Mouse (Mus musculus) MEL (cell line): ENCODE data around the gene Mcm3. TPM values are rescaled to one million over a fixed set of nuclear protein-coding genes. Genes with fewer than 3 reads are reported as not detected.

Experiments used
- DNase-seq: peaks from one replicate; pipeline ENCODE4 v3.0.0; 2011; ENCODE audit warnings: low read depth, low spot score
- H3K27ac ChIP-seq: 2 replicates; pipeline ENCODE4 v1.5.1; 2012; ENCODE audit warnings: low read depth, mild to moderate bottlenecking, control low read depth, low read length, moderate library complexity; ENCODE audit not compliant: control insufficient read depth
- H3K27me3 ChIP-seq, 2 experiments: fragments of 150-350 bp in 1 of 2; sonication (generic) in 1 of 2; 2 replicates each; pipeline ENCODE4 v1.6.1; 2012; ENCODE audit warnings: low read length in 2 of 2, mild to moderate bottlenecking in 2 of 2, improper control_type of control experiment in 1 of 2, moderate library complexity in 1 of 2; ENCODE audit not compliant: insufficient read depth in 2 of 2, control insufficient read depth in 1 of 2
- H3K36me3 ChIP-seq, 2 experiments: 2 replicates each; pipeline ENCODE4 v1.6.1; 2012 to 2014; ENCODE audit warnings: low read length in 2 of 2, improper control_type of control experiment in 1 of 2, inconsistent platforms in 1 of 2, mild to moderate bottlenecking in 1 of 2; ENCODE audit not compliant: insufficient read depth in 2 of 2, control insufficient read depth in 1 of 2
- H3K4me1 ChIP-seq, 2 experiments: fragments of 150-350 bp in 1 of 2; sonication (generic) in 1 of 2; 2 replicates each; pipeline ENCODE4 v1.6.1; 2012; ENCODE audit warnings: low read length in 2 of 2, improper control_type of control experiment in 1 of 2, mild to moderate bottlenecking in 1 of 2; ENCODE audit not compliant: insufficient read depth in 2 of 2, control insufficient read depth in 1 of 2
- H3K4me3 ChIP-seq, 2 experiments: fragments of 150-350 bp in 1 of 2; sonication (generic) in 1 of 2; 2 replicates each; pipeline ENCODE4 v1.5.1; 2012; ENCODE audit warnings: low read depth in 2 of 2, low read length in 2 of 2, mild to moderate bottlenecking in 2 of 2, moderate library complexity in 2 of 2, control low read depth in 1 of 2, improper control_type of control experiment in 1 of 2; ENCODE audit not compliant: control insufficient read depth in 1 of 2, insufficient read depth in 1 of 2
- H3K79me2 ChIP-seq: 2 replicates; pipeline ENCODE4 v1.6.1; 2012; ENCODE audit warnings: mild to moderate bottlenecking, low read length, moderate library complexity; ENCODE audit not compliant: control insufficient read depth, poor library complexity, insufficient read depth
- H3K9ac ChIP-seq: 2 replicates; pipeline ENCODE4 v1.6.1; 2012; ENCODE audit warnings: low read depth, mild to moderate bottlenecking, control low read depth, low read length, moderate library complexity; ENCODE audit not compliant: control insufficient read depth, poor library complexity, severe bottlenecking
- H3K9me3 ChIP-seq: fragments of 150-350 bp; sonication (generic); replicated peaks from 2 replicates; pipeline ENCODE4 v1.6.1; 2012; ENCODE audit warnings: mild to moderate bottlenecking, low read length, improper control_type of control experiment, moderate library complexity; ENCODE audit not compliant: insufficient read depth
- CHD2 ChIP-seq: IDR thresholded peaks from 2 replicates; pipeline ENCODE4 v1.6.1; 2011; ENCODE audit warnings: low read length, improper control_type of control experiment
- ELF1 ChIP-seq: IDR thresholded peaks from 2 replicates; pipeline ENCODE4 v1.6.1; 2014; ENCODE audit warnings: low read depth, mild to moderate bottlenecking, inconsistent platforms, low read length, improper control_type of control experiment, moderate library complexity
- EP300 ChIP-seq, 2 experiments: IDR thresholded peaks; 2 replicates each; pipeline ENCODE4 v1.6.1; 2011; ENCODE audit warnings: improper control_type of control experiment in 2 of 2, low read length in 2 of 2, low read depth in 1 of 2, mild to moderate bottlenecking in 1 of 2
- GABPA ChIP-seq: IDR thresholded peaks from 2 replicates; pipeline ENCODE4 v1.6.1; 2012; ENCODE audit warnings: low read depth, mild to moderate bottlenecking, inconsistent platforms, low read length, improper control_type of control experiment, moderate library complexity
- MYC ChIP-seq: IDR thresholded peaks from 2 replicates; pipeline ENCODE4 v1.6.1; 2011; ENCODE audit warnings: low read depth, mild to moderate bottlenecking, low read length, improper control_type of control experiment, moderate library complexity
- POLR2A ChIP-seq, 2 experiments: IDR thresholded peaks; 2 replicates each; pipeline ENCODE4 v1.6.1; 2011 to 2012; ENCODE audit warnings: low read length in 2 of 2, mild to moderate bottlenecking in 2 of 2, control low read depth in 1 of 2, improper control_type of control experiment in 1 of 2, low read depth in 1 of 2, moderate library complexity in 1 of 2; ENCODE audit not compliant: control insufficient read depth in 1 of 2, insufficient read depth in 1 of 2, poor library complexity in 1 of 2
- RAD21 ChIP-seq: IDR thresholded peaks from 2 replicates; pipeline ENCODE4 v1.6.1; 2011; ENCODE audit warnings: mild to moderate bottlenecking, low read depth, low read length, improper control_type of control experiment
- SIN3A ChIP-seq: IDR thresholded peaks from 2 replicates; pipeline ENCODE4 v1.6.1; 2012; ENCODE audit warnings: low read length, improper control_type of control experiment, inconsistent platforms
- TAL1 ChIP-seq: IDR thresholded peaks from 2 replicates; pipeline ENCODE4 v1.6.1; 2012; ENCODE audit warnings: mild to moderate bottlenecking, inconsistent platforms, low read length, moderate library complexity, mixed read lengths
- ZC3H11A ChIP-seq: IDR thresholded peaks from 2 replicates; pipeline ENCODE4 v1.6.1; 2012; ENCODE audit warnings: low read depth, mild to moderate bottlenecking, inconsistent platforms, low read length, improper control_type of control experiment
- ZKSCAN1 ChIP-seq: IDR thresholded peaks from 2 replicates; pipeline ENCODE4 v1.6.1; 2012; ENCODE audit warnings: low read depth, mild to moderate bottlenecking, inconsistent platforms, low read length, improper control_type of control experiment, moderate library complexity
- polyA plus RNA-seq, 2 experiments: library from polyadenylated mRNA; stranded (reverse) in 1 of 2; unstranded in 1 of 2; fragments of >175 nt in 1 of 2; fragments of >200 nt in 1 of 2; gene quantifications; 2 replicates each; pipeline versions ENCODE4 v1.2.1 to v1.2.4; 2012; ENCODE audit warnings: low replicate concordance in 2 of 2, low read depth in 1 of 2; ENCODE audit not compliant: insufficient read length in 2 of 2, insufficient read depth in 1 of 2, missing spikeins in 1 of 2
- total RNA-seq: library from RNA; depleted of rRNA; stranded (reverse); fragments of 300-350 nt; gene quantifications from 2 replicates; pipeline ENCODE4 v1.2.3, GENCODE M21; 2012

The Mcm3 gene
- total and polyA plus RNA-seq, 3 experiments, result 189 to 267 (median 204) TPM

GRCm38 (mm10) chr1:20861865-20862264 is 41.8 kb upstream of the Mcm3 start:
- TF ChIP-seq ZKSCAN1 (no peak), ZC3H11A (no peak), GABPA (no peak)
- TF ChIP-seq, all 39 proteins: peak for 0
- Histone ChIP-seq H3K79me2 (no peaks in the 10 kb centered on the region), H3K4me1 (no peaks in the 10 kb centered on the region), H3K9ac (no peak overlapping the region), H3K27ac (no peak overlapping the region), H3K9me3 (no peaks in the 10 kb centered on the region), H3K36me3 (no peaks in the 10 kb centered on the region), H3K4me3 (no peak overlapping the region), H3K27me3 (peaks cover 0 to 5% of the 10 kb centered on the region in 2 experiments)
- no peak for DNase-seq

- Histone ChIP-seq H3K36me3 (no peaks in the 10 kb centered on the region), H3K4me1 (no peaks in the 10 kb centered on the region), H3K9ac (no peak overlapping the region), H3K27ac (no peak overlapping the region), H3K4me3 (no peak overlapping the region), H3K79me2 (no peaks in the 10 kb centered on the region), H3K9me3 (no peaks in the 10 kb centered on the region), H3K27me3 (peaks cover 0 to 5% of the 10 kb centered on the region in 2 experiments; a peak in 3 of 4 replicates)
- no peak for DNase-seq
- TF ChIP-seq EP300 (IDR thresholded peaks at IDR 0.05; ENCODE audit: low read depth in 1 of 2, low read length in 2 of 2) (no peak), CHD2 (no peak), TAL1 (no peak), ELF1 (no peak), MYC (no peak), SIN3A (no peak), RAD21 (no peak), GABPA (no peak), ZC3H11A (no peak)
Observed at GRCm38 (mm10) chr1:20860775-20861174, 40.7 kb upstream of the Mcm3 start.

DNA sequence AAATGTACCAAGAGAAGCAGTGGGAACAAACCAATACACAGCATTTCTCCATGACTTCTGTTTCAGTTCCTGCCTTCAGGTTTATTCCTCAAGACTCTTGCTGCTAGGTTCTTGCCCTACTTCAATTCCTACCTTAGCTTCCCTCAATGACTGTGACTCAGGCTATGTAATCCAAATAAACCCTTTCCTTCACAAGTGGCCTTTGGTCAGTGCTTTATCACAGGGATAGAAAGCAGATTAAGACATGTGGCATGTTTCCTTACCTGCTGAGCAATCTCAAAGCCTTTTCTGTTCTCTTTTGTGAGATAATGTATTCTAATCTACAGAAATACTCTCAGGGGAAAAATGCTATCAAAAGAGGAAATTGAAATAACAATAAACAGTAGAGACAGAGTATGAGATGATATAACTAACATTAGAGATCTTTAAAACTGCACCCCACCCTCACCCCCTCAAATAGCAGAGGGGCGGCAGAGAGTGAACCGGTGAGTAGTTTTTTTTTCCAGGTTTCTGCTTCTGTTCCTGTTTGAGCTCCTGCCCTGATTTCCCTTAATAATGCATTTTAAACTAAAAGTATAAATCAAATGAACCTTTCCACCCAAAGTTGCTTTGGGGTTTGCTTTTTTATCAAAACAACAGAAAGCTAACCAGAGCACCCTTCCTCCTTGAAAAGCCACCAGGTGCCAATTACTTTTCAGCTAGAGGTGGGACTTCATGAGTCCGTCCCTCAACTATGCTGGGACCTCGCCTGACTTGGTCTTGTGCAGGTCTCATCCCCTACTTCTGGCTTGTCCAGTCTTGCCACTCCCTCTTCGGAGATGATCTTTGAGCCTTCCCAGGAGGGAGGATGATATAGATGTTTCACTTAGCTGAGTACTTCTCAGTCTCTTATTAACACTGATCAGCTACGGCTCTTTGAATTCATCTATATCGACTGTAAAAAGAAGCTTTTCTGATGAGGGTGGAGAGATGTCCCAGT is 37.1 kb upstream of the Mcm3 start:
- H3K9me3 ChIP-seq, result no peaks in the 10 kb centered on the region
- H3K9ac ChIP-seq, result no peak overlapping the region
- no peaks in the 10 kb centered on the region for H3K4me1 ChIP-seq
- no peak overlapping the region for H3K4me3 ChIP-seq
- H3K36me3 ChIP-seq, result no peaks in the 10 kb centered on the region
- no peaks in the 10 kb centered on the region for H3K79me2 ChIP-seq
- no peak overlapping the region for H3K27ac ChIP-seq
- peaks cover 0 to 5% of the 10 kb centered on the region in 2 experiments; a peak in 3 of 4 replicates for H3K27me3 ChIP-seq
- TF ChIP-seq ELF1 (no peak), POLR2A (IDR thresholded peaks at IDR 0.05; ENCODE audit: control insufficient read depth in 1 of 2, insufficient read depth in 1 of 2, low read depth in 1 of 2, low read length in 2 of 2, poor library complexity in 1 of 2) (no peak)
- DNase-seq, result no peak
